Mouse (Mus musculus) forebrain, embryonic 14.5 days (tissue): ENCODE data around the gene Gm5861. TPM values are rescaled to one million over a fixed set of nuclear protein-coding genes. Genes with fewer than 3 reads are reported as not detected.
"Not testable (repeated sequence)": the region's sequence is repeated elsewhere in the genome, so short reads cannot be mapped to it uniquely, and the experiment has no call there.

Experiments used
- ATAC-seq: fragments of 200-750 bp; cut with Nextera tagmentation; 2 replicates; pipeline ENCODE4 v1.8.0; 2017; ENCODE audit warnings: mild to moderate bottlenecking, moderate library complexity
- DNase-seq: peaks from one replicate; pipeline ENCODE4 v3.0.0-alpha.2; 2015; ENCODE audit warnings: low spot score
- H3K27ac ChIP-seq: fragments of 300-500 bp; sonication (generic); 2 replicates; pipeline ENCODE4 v1.5.1; 2014; ENCODE audit warnings: low read depth, mild to moderate bottlenecking, control low read depth, low read length, moderate library complexity
- H3K27me3 ChIP-seq: fragments of 300-500 bp; sonication (generic); replicated peaks from 2 replicates; pipeline ENCODE4 v1.6.1; 2014; ENCODE audit warnings: low read length, control low read depth, mixed read lengths; ENCODE audit not compliant: control insufficient read depth, insufficient read depth
- H3K36me3 ChIP-seq: fragments of 300-500 bp; sonication (generic); 2 replicates; pipeline ENCODE4 v1.6.1; 2014; ENCODE audit warnings: low read length, control low read depth; ENCODE audit not compliant: control insufficient read depth, insufficient read depth
- H3K4me1 ChIP-seq: fragments of 300-500 bp; sonication (generic); 2 replicates; pipeline ENCODE4 v1.6.1; 2014; ENCODE audit warnings: antibody characterized with exemption, low read length, control low read depth; ENCODE audit not compliant: control insufficient read depth, insufficient read depth
- H3K4me2 ChIP-seq: fragments of 300-500 bp; sonication (generic); 2 replicates; pipeline ENCODE4 v1.6.1; 2014; ENCODE audit warnings: mild to moderate bottlenecking, control low read depth, low read length
- H3K4me3 ChIP-seq: fragments of 300-500 bp; sonication (generic); 2 replicates; pipeline ENCODE4 v1.5.1; 2014; ENCODE audit warnings: low read depth, low read length, control low read depth
- H3K9ac ChIP-seq: fragments of 300-500 bp; sonication (generic); 2 replicates; pipeline ENCODE4 v1.6.1; 2014; ENCODE audit warnings: mild to moderate bottlenecking, low read length, control low read depth, moderate library complexity
- H3K9me3 ChIP-seq: fragments of 300-500 bp; sonication (generic); replicated peaks from 2 replicates; pipeline ENCODE4 v1.6.1; 2016; ENCODE audit warnings: low read length, control low read depth, mixed read lengths; ENCODE audit not compliant: control insufficient read depth
- WGBS: fragments of 180-500 bp; shearing (Covaris S2); extraction: QIAGEN DNeasy Blood & Tissue Kit; methylation state at CpG from one replicate; pipeline ENCODE4 v1.1.7; 2014; 5-methylcytosine and 5-hydroxymethylcytosine counted together
- polyA plus RNA-seq: library from polyadenylated mRNA; unstranded; fragments of >200 nt; fragmentation: Nextera tagmentation; extraction: Ambion mirVana; gene quantifications from 2 replicates; pipeline ENCODE4 v1.2.1, GENCODE M21; 2014

Gm5861 gene
- polyA plus RNA-seq: not detected in 2 replicates

DNA sequence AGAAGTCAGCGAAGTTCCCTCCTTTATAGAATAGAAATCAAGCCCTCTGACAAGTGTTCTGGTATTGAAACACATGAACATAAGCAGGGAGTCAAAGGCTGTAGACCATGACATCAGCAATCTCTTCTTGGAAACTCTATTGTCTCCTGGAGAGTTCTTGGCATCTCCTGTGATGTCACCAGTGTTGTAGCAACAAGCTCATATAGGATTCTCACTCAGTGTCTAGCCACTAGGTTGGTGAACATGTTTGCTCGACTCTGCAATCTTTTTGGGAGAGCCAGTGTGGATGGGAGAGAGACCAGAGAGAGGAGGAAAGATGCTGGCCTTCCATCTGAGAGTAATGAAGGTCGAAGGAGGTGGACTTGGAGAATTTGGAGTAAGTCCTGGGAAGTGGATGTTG is at the start of gene Gm5861:
Gm5861 (plus strand) TSS at position 301 of the 400 bp plus-strand sequence.
- not testable (repeated sequence) for H3K27me3 ChIP-seq, ATAC-seq, H3K9ac ChIP-seq, H3K4me2 ChIP-seq, DNase-seq, H3K36me3 ChIP-seq, H3K9me3 ChIP-seq, H3K27ac ChIP-seq, H3K4me1 ChIP-seq, H3K4me3 ChIP-seq
- WGBS: 71% methylated on average over 2 of the region's 3 CpGs

GRCm38 (mm10) chr5:11138031-11138430 is 44.8 kb upstream of the Gm5861 start:
- not testable (repeated sequence) for H3K36me3 ChIP-seq, H3K4me1 ChIP-seq, H3K27me3 ChIP-seq, H3K4me2 ChIP-seq, H3K27ac ChIP-seq, H3K4me3 ChIP-seq, DNase-seq, H3K9ac ChIP-seq, H3K9me3 ChIP-seq, ATAC-seq
- WGBS: 92% methylated on average over 12 of the region's 12 CpGs

Other genes with a start within 250 kb of the Gm5861 start
- gene Gm8871, start 235.3 kb upstream of the Gm5861 start, polyA plus RNA-seq: not detected in 2 replicates
- gene Gm8857, start 235.3 kb upstream of the Gm5861 start, polyA plus RNA-seq: not detected in 2 replicates
- not detected in 2 replicates for gene Gm8879, start 55.4 kb upstream of the Gm5861 start, polyA plus RNA-seq
- gene Gm8890, start 73.0 kb downstream of the Gm5861 start, polyA plus RNA-seq: not detected in 2 replicates
- not detected in 2 replicates for gene Speer1, start 158.4 kb downstream of the Gm5861 start, polyA plus RNA-seq
- not detected in 2 replicates for gene Gm8897, start 233.3 kb downstream of the Gm5861 start, polyA plus RNA-seq